Mouse (Mus musculus) gastrocnemius, postnatal 14 days (tissue): ENCODE measurements around the gene Furin. TPM values are rescaled to one million over a fixed set of nuclear protein-coding genes. Genes with fewer than 3 reads are reported as not detected.

Experiments
- DNase-seq: peaks from one replicate; pipeline ENCODE4 v3.0.0; 2021; ENCODE audit warnings: mixed read lengths
- intact Hi-C: fragments of 180-260 bp; cut with DNase I; formaldehyde crosslinking; loops from one replicate; pipeline ENCODE4 v1.15.1; 2025; ENCODE audit warnings: low total_unique reads
- total RNA-seq, 2 experiments: library from RNA; stranded (reverse); gene quantifications; 2 replicates each; pipeline ENCODE4 v1.2.3; 2021

The Furin gene
- total RNA-seq, 2 experiments from 2014 or later: 49.4 to 51.9 TPM

DNA sequence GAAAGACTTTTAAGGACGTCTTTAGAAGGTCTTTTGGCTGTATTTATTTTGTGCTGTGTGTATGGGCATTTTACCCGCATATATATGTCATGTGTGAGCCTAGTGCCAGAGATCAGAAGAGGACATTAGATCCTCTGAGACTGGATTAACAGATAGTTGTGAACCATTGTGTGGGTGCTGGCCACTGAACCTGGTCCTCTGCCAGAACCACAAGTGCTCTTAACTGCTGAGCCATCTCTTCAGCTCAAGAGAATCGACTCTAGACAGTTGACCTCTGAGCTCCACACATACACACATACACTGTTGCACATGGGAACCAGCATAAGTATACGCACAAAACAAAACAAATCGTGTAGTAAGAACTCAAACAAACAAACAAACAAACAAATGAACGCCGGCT, 31.3 kb upstream of the Furin start:
- intact Hi-C loops: no loop called here
- no peak for DNase-seq

DNA sequence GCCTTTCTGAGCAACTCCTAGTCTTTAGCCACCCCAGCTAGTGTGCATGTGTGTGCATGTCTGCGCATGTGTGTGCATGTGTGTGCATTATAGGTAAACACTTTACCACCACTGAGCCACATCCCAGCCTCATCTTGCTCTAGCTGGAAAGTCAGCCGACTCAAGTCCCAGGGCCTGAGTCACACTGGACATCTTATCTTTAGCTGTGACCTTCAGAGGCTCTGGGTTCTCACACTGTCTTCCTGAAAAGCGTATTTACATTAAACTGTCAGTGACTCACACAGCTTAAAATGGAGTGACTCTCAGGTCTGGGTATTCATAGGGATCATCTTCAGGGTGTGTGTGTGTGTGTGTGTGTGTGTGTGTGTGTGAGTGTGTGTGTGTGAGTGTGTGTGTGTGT, 30.4 kb upstream of the Furin start:
- intact Hi-C loops: no loop called here
- DNase-seq: no peak

DNA sequence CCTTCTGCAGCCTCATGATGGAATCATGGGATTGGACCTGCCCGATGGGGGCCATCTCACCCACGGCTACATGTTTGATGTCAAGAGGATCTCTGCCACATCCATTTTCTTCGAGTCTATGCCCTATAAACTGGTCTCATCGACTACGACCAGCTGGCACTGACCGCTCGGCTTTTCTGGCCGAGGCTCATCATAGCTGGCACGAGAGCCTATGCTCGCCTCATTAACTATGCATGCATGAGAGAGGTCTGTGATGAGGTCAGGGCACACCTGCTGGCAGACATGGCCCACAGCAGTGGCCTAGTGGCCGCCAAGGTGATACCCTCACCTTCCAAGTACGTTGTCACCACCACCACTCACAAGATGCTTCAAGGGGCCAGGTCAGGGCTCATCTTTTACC, 24.4 kb upstream of the Furin start:
- DNase-seq: no peak
- intact Hi-C loops: no loop called here

DNA sequence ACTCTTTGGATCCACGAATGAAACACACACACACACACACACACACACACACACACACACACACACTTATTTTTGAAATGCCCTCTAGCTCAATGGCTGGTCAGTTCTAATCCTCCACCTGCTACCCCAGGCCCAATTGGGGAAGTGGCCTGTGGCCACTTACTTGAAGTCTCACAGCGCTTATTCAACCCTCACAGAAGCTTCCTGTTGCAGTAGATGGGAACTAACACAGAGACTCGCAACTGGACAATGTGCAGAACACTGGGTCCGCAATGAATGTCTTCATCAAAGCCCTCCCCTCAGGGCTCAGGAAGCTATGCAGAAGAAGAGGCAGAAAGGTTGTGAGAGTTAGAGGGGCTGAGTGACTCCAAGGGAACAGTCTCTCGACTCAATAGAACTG, 22.5 kb upstream of the Furin start:
- intact Hi-C loops: no loop called here
- no peak for DNase-seq

DNA sequence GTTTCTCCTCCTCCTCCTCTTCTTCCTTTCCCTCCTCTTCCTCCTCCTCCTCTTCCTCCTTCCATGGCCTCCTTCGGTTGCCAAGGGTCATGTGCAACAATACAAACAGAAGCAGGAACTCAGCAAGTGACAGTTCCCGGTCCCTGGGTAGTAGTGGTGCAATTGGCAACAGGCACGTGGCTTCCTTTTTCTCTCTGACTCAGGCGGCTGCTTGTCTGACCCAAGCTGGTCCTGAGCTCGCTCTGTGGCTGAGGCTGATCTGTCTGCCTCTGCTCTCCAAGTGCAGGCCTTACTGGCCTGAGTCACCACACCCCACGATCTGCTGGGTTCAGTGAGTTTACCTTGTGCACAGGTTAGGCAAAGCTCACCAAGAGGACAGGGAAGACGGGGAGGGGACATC, 21.1 kb upstream of the Furin start:
- no peak for DNase-seq
- intact Hi-C loops: no loop called here

DNA sequence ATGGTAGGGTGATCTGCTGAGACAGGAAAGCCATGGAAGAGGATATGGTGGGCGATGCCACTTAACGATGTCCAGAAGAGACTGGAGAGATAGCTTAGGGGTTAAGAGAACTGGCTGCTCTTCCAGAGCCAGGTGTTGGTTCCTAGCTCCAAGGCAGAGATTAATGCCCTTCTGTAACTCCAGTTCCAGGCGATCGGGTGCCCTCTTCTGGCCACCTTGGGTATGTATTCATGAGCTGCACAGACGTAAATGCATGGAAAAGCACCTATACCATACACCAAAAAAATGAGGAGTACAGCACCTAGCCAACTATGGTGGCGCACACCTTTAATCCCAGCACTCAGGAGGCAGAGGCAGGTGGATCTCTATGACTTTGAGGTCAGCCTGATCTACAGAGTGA, 19.5 kb upstream of the Furin start:
- intact Hi-C loops: no loop called here
- DNase-seq: no peak

DNA sequence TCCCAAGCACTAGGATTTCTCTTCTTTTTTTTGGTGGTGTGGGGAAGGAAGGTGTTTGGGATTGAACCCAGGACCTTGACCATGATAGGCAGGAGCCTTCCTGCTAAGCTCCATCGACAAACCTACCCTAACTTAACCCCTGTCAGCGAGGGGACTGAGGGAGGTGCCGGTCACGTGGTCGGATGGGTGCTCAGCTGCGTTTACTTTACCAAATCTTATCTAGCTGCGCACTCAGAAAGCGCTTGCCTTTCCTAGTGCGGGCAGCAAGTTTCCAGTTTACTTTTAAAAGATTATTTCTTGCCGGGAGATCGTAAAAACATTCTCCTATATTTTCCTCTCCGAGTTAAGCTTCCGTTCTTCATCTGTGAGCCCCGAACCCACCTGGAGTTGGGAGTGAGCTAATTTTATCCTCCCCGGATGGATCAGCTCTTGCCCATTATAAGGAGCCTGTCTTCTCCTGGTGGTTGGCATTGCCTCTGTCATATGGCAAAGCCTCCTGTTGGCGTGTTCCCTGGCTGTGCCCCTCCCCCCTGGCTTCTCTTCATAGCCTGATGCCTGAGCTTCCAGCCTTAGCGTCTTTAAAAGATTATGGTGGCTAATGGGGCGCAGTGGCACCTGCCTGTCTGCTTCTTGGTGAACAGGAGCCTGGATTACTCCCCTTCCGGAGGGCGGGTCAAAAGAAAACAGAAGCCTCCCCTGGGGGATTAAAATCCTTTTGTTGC, 17.7 kb upstream of the Furin start:
- no peak for DNase-seq
- intact Hi-C loops: no loop called here

DNA sequence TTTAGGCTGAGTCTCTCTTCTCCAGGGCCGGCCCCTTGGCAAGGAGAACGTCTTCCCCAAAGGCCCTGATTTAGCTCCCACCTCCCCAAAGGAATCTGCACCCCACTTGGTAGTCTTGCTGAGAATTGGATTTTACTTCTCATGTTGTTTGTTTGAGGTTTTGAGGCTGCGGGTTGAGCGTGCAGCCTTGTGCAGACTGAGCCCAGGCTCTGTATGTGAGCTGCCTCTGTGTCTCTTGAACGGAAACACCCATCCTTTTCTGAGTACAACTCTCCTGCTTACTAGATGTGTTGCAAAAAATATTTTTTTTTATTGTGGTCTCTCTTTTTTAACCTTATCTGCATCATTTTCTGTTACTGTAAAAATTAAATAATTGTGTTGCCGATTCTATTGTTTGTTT, 16.3 kb upstream of the Furin start:
- intact Hi-C loops: no loop called here

DNA sequence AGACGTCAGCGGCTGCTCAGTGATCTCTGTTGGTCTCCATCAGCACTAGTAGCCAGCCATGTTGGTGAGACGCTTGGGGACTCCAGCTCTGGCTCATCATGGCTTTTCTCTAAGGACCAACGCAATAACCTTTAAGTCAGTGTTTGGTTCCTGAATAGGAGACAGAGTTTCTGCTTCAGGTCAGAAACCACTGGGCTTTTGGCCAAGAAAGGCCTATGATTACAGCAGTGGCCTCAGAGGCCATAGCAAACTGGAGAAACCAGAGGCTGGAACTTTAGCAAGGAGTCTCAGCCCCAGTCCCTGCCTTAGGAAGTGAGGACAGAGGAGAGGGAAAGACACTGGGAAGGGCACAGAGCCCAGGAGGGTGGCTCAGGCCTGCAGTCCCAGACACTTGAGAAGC, 15.3 kb upstream of the Furin start:
- intact Hi-C loops: no loop called here
- DNase-seq: no peak

More for the DNA sequence above, 16.3 kb upstream of the Furin start:
- no peak for DNase-seq

DNA sequence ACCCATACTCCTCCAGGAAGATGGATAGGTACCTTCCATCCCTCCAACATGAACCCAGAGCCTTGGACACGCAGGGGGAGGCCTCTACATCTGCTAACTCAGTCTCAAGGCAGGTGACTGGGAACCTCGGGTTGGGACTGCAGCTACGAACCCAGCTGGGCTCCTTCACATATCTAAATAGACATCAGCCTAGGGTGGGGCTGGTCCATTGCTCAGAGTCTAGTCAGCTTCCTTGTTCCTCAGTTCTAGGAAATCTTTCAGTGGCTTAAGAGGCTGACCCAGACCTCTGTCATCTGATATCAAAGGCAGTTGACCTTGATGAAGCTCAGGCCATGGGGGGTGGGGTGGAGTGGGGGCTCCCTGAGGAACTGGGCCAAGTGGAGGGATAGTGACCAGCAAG, 14.0 kb upstream of the Furin start:
- no peak for DNase-seq

DNA sequence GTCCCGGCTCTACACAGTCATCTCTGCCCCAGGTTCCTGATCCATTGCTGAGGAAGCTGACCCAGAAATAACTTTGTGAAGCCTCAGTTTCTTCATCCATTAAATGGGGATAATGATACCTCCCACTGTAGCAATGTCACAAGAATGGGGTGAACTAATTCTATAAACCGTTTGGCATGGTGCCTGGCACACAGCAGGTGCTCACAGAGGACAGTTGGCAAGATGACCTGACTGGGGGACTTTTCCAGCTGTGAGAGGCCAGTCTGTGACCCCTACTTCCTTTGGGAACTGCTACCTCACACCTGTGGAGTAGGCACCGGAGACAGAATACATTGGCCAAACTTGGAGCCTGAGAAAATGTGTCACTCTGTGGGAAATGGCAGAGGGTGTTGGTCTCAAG, 12.8 kb upstream of the Furin start:
- intact Hi-C loops: no loop called here
- DNase-seq: no peak

More for the DNA sequence above, 14.0 kb upstream of the Furin start:
- intact Hi-C loops: no loop called here

DNA sequence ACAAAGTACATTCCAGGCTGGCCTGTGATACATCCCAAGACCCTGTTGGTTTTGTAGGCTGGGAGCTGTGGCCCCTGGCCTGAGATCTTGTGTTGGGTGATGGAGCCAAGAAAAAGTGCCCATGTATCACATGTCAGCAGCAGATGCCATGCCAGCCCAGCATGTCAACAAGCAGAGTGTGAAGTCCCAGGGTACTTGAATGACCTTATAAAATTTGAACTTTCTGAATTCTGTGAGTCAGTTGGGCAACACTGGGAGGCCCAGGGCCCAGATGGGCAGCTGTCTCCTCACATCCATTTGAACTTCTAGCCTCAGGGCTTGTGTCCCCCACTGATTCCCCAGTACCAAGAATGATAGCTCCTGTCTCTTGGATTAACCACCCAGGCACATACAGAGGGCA, 12.4 kb upstream of the Furin start:
- intact Hi-C loops: no loop called here
- DNase-seq: no peak

DNA sequence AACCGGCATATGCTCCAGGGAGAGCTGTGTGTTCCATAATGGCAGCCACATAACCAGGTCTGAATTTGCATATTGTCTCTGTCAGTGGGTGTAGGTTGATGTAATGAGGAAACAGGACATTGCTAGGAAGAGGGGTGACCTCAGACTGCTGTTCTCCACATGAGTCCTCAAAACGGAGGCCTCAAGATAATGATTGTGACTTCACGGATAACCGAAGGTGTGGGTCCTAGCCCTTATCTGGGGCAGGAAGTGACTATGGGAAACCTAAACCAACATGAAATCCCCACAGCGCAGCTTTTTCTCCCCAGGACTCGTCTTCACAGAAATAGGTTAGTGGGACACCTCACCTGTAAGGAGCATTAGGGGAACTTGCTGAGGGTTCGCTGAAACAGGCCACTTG, 11.7 kb upstream of the Furin start:
- intact Hi-C loops: no loop called here
- no peak for DNase-seq

DNA sequence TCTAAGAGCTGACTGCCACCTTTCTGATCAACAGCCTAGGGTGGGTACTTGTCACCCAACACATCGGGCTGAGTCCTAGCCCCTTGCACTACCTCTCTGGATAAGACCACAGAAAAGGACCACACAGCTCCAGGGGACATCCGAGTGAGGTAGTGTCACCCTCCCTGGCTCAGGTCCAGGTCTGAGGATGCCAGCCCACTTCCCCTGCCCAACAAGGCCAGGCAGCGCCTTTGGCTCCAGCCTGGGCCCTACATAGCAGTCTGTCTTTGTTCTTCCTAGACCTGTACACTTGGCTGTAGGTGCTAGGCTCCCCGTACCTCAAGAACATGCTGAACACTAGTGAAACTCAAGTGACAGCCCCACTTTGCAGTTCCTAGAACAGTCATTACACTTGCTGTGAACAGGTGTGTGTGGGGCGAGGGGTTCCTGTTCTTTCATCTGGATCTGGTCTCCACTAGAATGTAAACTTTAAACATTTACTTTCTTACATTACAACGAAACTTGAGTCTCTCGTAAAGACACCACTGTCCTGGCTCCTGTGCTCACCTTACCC, 9.1 kb upstream of the Furin start:
- intact Hi-C loops: no loop called here
- DNase-seq: no peak

DNA sequence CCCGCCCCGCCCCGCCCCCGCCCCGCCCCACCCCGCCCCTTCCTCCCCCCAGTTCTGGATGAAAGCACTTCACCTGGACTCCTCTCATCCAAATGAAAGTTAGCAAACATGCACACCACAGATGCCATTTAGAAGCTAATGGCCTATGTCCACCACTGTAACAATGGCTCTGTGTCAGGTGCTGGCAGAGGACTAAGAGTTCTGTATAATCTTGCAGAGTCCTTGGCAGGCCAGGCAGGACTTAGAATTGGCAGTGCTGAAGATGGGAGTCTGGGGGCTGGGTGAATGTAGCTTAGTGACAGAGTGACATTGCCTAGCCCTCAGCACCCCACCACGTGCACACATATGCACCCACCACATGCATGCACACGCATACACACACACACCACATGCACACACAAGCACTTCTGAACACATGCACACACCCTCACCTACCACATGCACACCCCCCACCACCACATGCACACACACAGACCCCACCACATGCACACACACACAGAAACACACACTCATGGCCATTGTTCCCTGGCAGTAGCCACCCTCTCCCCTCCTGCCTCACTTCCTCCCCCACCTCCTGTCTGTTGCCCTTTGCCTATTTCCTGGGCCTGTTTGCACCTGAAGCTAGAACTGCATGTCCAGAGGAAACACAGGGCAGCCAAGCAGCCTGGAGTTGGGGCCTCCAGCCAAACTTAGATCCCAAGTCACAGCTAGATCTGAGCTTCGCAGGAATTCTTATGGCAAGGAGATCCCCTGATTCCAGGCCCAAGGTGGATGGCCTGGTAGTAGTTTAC, 8.5 kb upstream of the Furin start:
- DNase-seq: no peak
- intact Hi-C loops: no loop called here

DNA sequence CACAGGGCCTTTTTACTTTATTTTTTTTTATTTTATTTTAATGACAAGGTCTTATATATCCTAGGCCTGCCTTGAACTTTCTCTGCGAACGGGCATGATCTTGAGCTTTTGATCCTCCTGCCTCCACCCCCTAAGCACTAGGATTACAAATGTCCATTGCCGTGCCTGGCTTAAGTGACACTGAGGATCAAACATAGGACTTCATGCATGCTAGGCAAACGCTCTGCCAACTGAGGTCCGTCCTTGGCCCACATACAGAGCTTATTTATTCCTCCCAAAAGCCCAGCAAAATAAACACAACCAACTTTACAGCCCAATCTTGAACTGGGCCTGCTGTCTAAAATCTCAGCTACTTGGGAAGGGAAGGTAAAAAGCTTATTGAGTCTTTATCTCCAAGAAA, 7.5 kb upstream of the Furin start:
- DNase-seq: no peak
- intact Hi-C loops: no loop called here

DNA sequence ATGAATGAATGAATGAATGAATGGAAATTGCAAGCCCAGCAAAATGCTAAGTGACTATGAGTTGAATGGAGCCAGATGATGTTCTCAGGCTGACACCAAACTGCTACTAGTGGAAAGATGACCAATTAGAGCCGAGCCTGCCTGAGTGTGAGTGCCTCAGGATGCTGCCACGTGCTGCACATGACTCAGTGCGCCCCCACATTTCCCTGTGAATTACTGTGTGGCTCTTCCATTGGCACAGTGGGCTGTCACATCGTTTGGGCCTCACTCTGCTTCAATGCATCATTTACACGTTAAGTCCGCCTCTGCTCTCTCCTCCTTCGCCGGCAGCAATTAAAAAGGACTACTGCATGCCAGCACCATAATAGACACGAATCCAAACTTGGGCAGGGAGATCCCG, 7.0 kb upstream of the Furin start:
- intact Hi-C loops: no loop called here
- no peak for DNase-seq

DNA sequence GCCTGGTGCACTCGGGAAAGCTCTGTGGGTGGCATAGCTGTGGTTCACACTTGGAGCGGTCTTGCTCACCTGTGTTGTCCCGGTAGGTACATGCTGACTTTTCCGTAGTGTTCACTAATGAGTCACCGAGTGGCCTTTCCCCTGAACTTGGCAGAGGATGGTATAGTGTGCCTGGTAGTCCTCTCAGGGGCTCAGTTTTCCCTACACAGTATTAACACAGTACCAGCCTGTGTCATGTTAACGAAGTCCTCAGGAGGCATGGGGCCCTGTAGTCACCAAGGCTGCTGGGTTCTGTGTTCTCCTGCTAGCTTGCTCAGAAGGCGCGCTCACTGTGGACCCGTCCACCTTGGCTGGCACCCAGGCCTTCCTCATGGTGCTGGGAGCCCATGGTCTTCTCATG, 5.1 kb upstream of the Furin start:
- intact Hi-C loops: no loop called here
- DNase-seq: no peak

DNA sequence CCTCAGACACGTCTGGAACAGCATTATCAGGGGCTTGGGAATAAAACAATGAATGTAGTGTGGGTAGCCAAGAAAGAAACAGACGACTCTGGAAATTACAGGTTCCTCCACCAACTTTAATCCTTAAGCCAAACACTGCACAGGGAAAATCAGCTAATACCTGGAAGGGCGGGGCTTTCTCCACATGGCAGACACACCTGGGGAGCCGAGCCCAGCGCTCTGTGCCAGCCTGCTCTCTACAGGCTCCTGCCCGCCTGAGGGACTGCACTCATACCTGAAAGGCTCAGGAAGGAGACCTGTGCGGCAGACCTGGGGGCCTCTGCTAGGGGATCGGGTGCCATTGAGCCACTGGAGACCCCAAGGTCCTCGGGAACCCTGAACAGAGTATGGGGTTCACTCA, 2.5 kb upstream of the Furin start:
- no peak for DNase-seq
- intact Hi-C loops: no loop called here

DNA sequence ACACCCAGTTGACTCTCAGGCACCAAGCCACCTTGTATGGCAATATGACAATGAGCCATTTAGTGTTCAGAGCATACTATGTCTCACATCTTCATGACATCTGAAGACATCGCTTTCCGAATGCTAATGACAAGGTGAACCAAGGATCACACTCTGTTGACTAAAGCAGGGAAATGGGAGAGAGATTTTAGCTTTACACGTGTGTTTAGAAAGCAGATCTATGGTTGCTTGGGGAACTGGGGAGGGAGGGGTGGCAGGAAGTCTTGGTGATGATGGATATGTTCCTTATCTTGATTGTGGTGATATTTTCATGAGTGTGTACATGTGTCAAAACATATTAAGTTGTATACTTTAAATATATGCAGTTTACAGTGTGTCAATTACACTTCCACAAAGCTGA, 950 bp upstream of the Furin start:
- no peak for DNase-seq
- intact Hi-C loops: no loop called here
